Mouse (Mus musculus): Measurements from ENCODE around the gene Gm47996. TPM values are rescaled to one million over a fixed set of nuclear protein-coding genes. Genes with fewer than 3 reads are reported as not detected.

The Gm47996 gene
- polyA plus RNA-seq, 2 experiments: 0.46 to 0.52 TPM

- no peak for DNase-seq (ENCODE audit: low read depth in 3 of 3, low spot score in 3 of 3)
- H3K27ac ChIP-seq: no peak overlapping the region
- peaks cover 0 to 9% of the 10 kb centered on the region in 2 experiments; a peak in 2 of 4 replicates for H3K4me1 ChIP-seq (replicated peaks; ENCODE audit: control insufficient read depth in 2 of 2, insufficient read depth in 2 of 2, low read length in 1 of 2)
- WGBS (ENCODE audit: insufficient replicate concordance): 56% methylated on average over 3 of the region's 3 CpGs
- no peak overlapping the region for H3K9ac ChIP-seq (replicated peaks)
- no peaks in the 10 kb centered on the region for H3K9me3 ChIP-seq (ENCODE audit: control insufficient read depth, low read length)
- TF ChIP-seq CTCF (IDR thresholded peaks at IDR 0.05; ENCODE audit: low read depth): no peak
- no peak for TF ChIP-seq EP300 (IDR thresholded peaks at IDR 0.05; ENCODE audit: low read depth)
- no peak for ATAC-seq (ENCODE audit: insufficient read depth)
- no peak overlapping the region for H3K4me2 ChIP-seq (ENCODE audit: low read depth)
- H3K4me3 ChIP-seq (ENCODE audit: insufficient read depth in 1 of 2, low read depth in 2 of 2, low read length in 2 of 2): no peak overlapping the region
- no peaks in the 10 kb centered on the region for H3K27me3 ChIP-seq (ENCODE audit: control insufficient read depth, insufficient read depth, low read length)
- no peaks in the 10 kb centered on the region for H3K36me3 ChIP-seq (replicated peaks; ENCODE audit: control insufficient read depth, insufficient read depth, low read depth)
Measured at GRCm38 (mm10) chr1:151237780-151238179, 27.8 kb downstream of the Gm47996 start.

GRCm38 (mm10) chr1:151243332-151243731 is 33.4 kb downstream of the Gm47996 start:
- DNase-seq (ENCODE audit: low read depth in 3 of 3, low spot score in 3 of 3): no peak
- Histone ChIP-seq H3K36me3 (replicated peaks; ENCODE audit: control insufficient read depth, insufficient read depth, low read depth) (no peaks in the 10 kb centered on the region), H3K27ac (no peak overlapping the region), H3K4me1 (replicated peaks; ENCODE audit: control insufficient read depth in 2 of 2, insufficient read depth in 2 of 2, low read length in 1 of 2) (peaks cover 0 to 8% of the 10 kb centered on the region in 2 experiments; a peak in 2 of 4 replicates), H3K4me3 (ENCODE audit: insufficient read depth in 1 of 2, low read depth in 2 of 2, low read length in 2 of 2) (no peak overlapping the region), H3K27me3 (ENCODE audit: control insufficient read depth, insufficient read depth, low read length) (no peaks in the 10 kb centered on the region), H3K9ac (replicated peaks) (no peak overlapping the region), H3K9me3 (ENCODE audit: control insufficient read depth, low read length) (no peaks in the 10 kb centered on the region), H3K4me2 (ENCODE audit: low read depth) (no peak overlapping the region)
- WGBS (ENCODE audit: insufficient replicate concordance): 65% methylated on average over 4 of the region's 4 CpGs
- TF ChIP-seq CTCF (IDR thresholded peaks at IDR 0.05; ENCODE audit: low read depth): no peak
- TF ChIP-seq EP300 (IDR thresholded peaks at IDR 0.05; ENCODE audit: low read depth): no peak
- ATAC-seq (ENCODE audit: insufficient read depth): no peak

- DNase-seq (ENCODE audit: low read depth in 3 of 3, low spot score in 3 of 3): no peak
- TF ChIP-seq EP300 (IDR thresholded peaks at IDR 0.05; ENCODE audit: low read depth): no peak
- TF ChIP-seq CTCF (IDR thresholded peaks at IDR 0.05; ENCODE audit: low read depth): no peak
- no peak for ATAC-seq (ENCODE audit: insufficient read depth)
Measured at GRCm38 (mm10) chr1:151244013-151244412, 34.1 kb downstream of the Gm47996 start.

GRCm38 (mm10) chr1:151244761-151245160 is 34.8 kb downstream of the Gm47996 start:
- no peak for DNase-seq (ENCODE audit: low read depth in 3 of 3, low spot score in 3 of 3)
- H3K4me3 ChIP-seq (ENCODE audit: insufficient read depth in 1 of 2, low read depth in 2 of 2, low read length in 2 of 2): no peak overlapping the region
- no peak overlapping the region for H3K27ac ChIP-seq
- no peak overlapping the region for H3K4me2 ChIP-seq (ENCODE audit: low read depth)
- no peaks in the 10 kb centered on the region for H3K27me3 ChIP-seq (ENCODE audit: control insufficient read depth, insufficient read depth, low read length)
- no peaks in the 10 kb centered on the region for H3K36me3 ChIP-seq (replicated peaks; ENCODE audit: control insufficient read depth, insufficient read depth, low read depth)
- H3K9me3 ChIP-seq (ENCODE audit: control insufficient read depth, low read length): no peaks in the 10 kb centered on the region
- WGBS (ENCODE audit: insufficient replicate concordance): 69% methylated on average over 4 of the region's 4 CpGs
- ATAC-seq (ENCODE audit: insufficient read depth): no peak
- H3K4me1 ChIP-seq (replicated peaks; ENCODE audit: control insufficient read depth in 2 of 2, insufficient read depth in 2 of 2, low read length in 1 of 2): no peaks in the 10 kb centered on the region
- H3K9ac ChIP-seq (replicated peaks): no peak overlapping the region
- TF ChIP-seq EP300 (IDR thresholded peaks at IDR 0.05; ENCODE audit: low read depth) (no peak), CTCF (IDR thresholded peaks at IDR 0.05; ENCODE audit: low read depth) (no peak)

More at GRCm38 (mm10) chr1:151244013-151244412, 34.1 kb downstream of the Gm47996 start:
- Histone ChIP-seq H3K9ac (replicated peaks) (no peak overlapping the region), H3K27me3 (ENCODE audit: control insufficient read depth, insufficient read depth, low read length) (no peaks in the 10 kb centered on the region), H3K4me3 (ENCODE audit: insufficient read depth in 1 of 2, low read depth in 2 of 2, low read length in 2 of 2) (no peak overlapping the region), H3K27ac (no peak overlapping the region), H3K36me3 (replicated peaks; ENCODE audit: control insufficient read depth, insufficient read depth, low read depth) (no peaks in the 10 kb centered on the region), H3K9me3 (ENCODE audit: control insufficient read depth, low read length) (no peaks in the 10 kb centered on the region), H3K4me2 (ENCODE audit: low read depth) (no peak overlapping the region), H3K4me1 (replicated peaks; ENCODE audit: control insufficient read depth in 2 of 2, insufficient read depth in 2 of 2, low read length in 1 of 2) (0 out of 4 replicates have a peak, but pooled peaks cover 0 to 2% of the 10 kb centered on the region in 2 experiments)
- WGBS (ENCODE audit: insufficient replicate concordance): 73% methylated on average over 5 of the region's 5 CpGs

GRCm38 (mm10) chr1:151245165-151245564 is 35.2 kb downstream of the Gm47996 start:
- Histone ChIP-seq H3K4me1 (replicated peaks; ENCODE audit: control insufficient read depth in 2 of 2, insufficient read depth in 2 of 2, low read length in 1 of 2) (no peaks in the 10 kb centered on the region), H3K4me3 (ENCODE audit: insufficient read depth in 1 of 2, low read depth in 2 of 2, low read length in 2 of 2) (no peak overlapping the region), H3K36me3 (replicated peaks; ENCODE audit: control insufficient read depth, insufficient read depth, low read depth) (no peaks in the 10 kb centered on the region), H3K9me3 (ENCODE audit: control insufficient read depth, low read length) (no peaks in the 10 kb centered on the region), H3K4me2 (ENCODE audit: low read depth) (no peak overlapping the region), H3K9ac (replicated peaks) (no peak overlapping the region), H3K27me3 (ENCODE audit: control insufficient read depth, insufficient read depth, low read length) (no peaks in the 10 kb centered on the region), H3K27ac (no peak overlapping the region)
- DNase-seq (ENCODE audit: low read depth in 3 of 3, low spot score in 3 of 3) (no peak), ATAC-seq (ENCODE audit: insufficient read depth) (no peak)
- TF ChIP-seq CTCF (IDR thresholded peaks at IDR 0.05; ENCODE audit: low read depth) (no peak), EP300 (IDR thresholded peaks at IDR 0.05; ENCODE audit: low read depth) (no peak)
- 53% methylated on average over 10 of the region's 10 CpGs for WGBS (ENCODE audit: insufficient replicate concordance)
